Mouse (Mus musculus) ES-Bruce4 (cell line): Measurements from ENCODE around the gene Eif5b.

Source experiments
- EP300 ChIP-seq: IDR thresholded peaks from 2 replicates; pipeline ENCODE4 v1.6.1; 2011; ENCODE audit warnings: low read depth, low read length; ENCODE audit not compliant: insufficient read depth
- POLR2A ChIP-seq: IDR thresholded peaks from one replicate; pipeline ENCODE4 v1.8.1; 2011; ENCODE audit warnings: low read length; ENCODE audit not compliant: insufficient read depth

DNA sequence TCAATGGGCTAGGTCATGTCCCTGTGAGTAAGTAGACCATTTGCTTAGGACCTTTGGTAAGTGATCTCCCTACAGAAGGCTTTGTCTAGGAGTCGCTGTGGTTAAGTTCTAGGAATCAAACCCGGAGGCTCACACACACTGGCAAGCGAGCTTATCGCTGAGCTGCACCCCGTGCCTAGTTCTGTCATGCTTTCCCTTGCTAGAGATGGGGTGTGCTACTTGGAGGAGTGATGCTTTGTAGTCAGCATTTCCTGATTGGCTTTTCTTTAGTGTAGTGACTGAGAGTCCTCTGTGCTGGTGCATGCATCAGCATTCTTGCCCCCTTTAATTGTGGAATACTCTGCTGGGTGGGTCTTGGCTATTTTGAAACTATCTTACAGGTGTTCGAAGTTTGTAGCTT lies 13.8 kb downstream of the Eif5b start:
- no peak for TF ChIP-seq EP300
- no peak for TF ChIP-seq POLR2A
